Mouse (Mus musculus) CD4-positive naive resting alpha-beta T cell, adult 57 days (primary cell): ENCODE data around the gene Kif5c. TPM values are rescaled to one million over a fixed set of nuclear protein-coding genes. Genes with fewer than 3 reads are reported as not detected.

ENCODE experiments used
- total RNA-seq: library from RNA; stranded (reverse); gene quantifications from one replicate; pipeline ENCODE4 v1.2.4, GENCODE M21; 2023

The Kif5c gene
- total RNA-seq: 1.7 TPM

DNA sequence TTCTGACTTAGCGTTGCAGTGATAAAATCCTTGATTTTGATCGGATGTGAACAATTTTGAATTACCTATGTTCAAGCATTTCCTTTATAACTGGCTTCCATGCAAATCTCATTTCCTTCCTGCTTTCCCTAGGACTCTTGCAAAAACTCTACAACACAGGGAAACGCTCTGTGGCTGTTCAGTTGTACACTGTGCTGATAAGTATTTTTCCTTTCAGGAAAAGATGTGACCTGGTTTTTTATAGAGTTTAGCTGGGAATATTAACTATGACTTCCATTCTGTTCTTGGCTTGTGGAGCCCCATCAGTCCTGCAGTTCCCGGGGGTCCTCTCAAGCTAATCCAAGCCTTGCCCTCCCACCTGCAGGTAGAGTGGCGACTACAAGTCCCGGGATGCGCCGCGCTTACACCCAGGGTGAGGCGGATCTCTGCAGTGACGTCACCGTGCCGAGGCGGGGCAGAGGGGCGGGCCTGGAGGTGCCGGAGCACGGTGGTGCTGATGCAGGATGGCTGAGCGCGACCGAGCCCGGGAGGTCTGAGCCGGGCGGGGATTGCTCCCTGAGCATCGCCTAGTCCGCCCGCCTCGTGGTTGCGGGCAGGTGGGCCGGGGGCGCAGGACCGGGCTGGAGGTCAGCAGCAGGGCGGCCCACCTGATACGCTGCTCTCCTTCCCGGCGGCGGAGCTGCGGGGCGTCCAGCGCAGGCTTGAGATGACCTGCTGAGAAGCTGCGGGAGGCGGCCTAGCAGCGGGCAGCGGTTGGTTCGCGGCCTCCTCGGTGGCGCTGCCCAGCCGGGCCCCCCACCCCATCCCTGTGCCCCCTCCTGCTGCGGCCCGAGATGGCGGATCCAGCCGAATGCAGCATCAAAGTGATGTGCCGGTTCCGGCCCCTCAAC lies at the start of gene Kif5c:
TSS of gene Kif5c (plus strand) at position 470 of the 890 bp plus-strand sequence.

DNA sequence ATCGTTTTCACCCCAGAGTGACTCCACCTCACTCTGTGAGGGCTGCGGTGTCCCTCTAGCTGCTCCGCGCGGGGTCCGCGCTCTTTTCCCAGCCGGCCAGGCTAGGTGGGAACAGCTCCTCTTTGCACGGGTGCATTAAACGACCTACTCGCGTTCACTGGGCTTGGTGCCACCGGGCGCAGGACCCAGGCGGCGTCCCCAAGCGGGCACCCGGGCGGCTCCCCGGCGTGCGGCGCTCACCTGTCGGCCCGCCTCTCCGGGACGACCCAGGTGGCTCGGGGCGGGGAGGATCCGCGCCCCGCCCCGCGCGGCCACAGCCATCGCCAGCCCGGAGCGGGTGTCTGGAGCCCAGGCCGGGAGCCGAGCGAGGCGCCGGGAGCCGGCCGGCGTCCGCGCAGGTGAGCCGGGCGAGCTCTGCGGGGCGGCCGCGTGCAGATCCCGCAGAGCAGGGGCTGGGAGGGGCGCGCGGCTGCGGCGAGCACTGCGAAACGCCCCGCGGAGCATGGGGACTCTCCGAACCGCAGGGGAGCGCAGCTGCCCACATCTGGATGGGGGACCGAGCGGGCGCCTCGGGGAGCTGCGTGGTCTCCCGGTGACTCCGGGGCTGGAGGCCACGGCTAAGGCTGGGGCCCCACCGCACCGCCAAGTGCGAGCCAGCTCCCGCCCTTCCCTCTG lies 168.4 kb downstream of the Kif5c start, which contains the start of gene Lypd6b:
TSS of gene Lypd6b (plus strand) at position 313 of the 675 bp plus-strand sequence.

Other genes starting within 250 kb of the Kif5c start
- gene Epc2, start 167.8 kb upstream of the Kif5c start, total RNA-seq: 65.6 TPM
- gene Lypd6b, start 168.4 kb downstream of the Kif5c start, total RNA-seq: 13.6 TPM